Mouse (Mus musculus): ENCODE data around the gene Cfap157. TPM values are rescaled to one million over a fixed set of nuclear protein-coding genes. Genes with fewer than 3 reads are reported as not detected.

Cfap157 gene
- total RNA-seq (2021) = not detected in 2 replicates
- long read RNA-seq, experiment 1 = 0 reads
- long read RNA-seq, experiment 2 = 0 reads

GRCm38 (mm10) chr2:32784048-32784681 is at the start of gene Cfap157:
Cfap157 (minus strand) TSS chr2:32784428.
- DNase-seq = no peak

- DNase-seq = no peak
Observed at GRCm38 (mm10) chr2:32828979-32829676, 44.9 kb upstream of the Cfap157 start.

GRCm38 (mm10) chr2:32825796-32826195 is 41.6 kb upstream of the Cfap157 start:
- DNase-seq = no peak

- DNase-seq = no peak
Observed at GRCm38 (mm10) chr2:32824778-32825177, 40.5 kb upstream of the Cfap157 start.

- no peak for DNase-seq
Observed at GRCm38 (mm10) chr2:32824181-32824580, 40.0 kb upstream of the Cfap157 start.

- no peak for DNase-seq
Observed at GRCm38 (mm10) chr2:32823579-32824154, 39.4 kb upstream of the Cfap157 start.

- DNase-seq = peak; percentile 16
Observed at GRCm38 (mm10) chr2:32823153-32823552, 38.9 kb upstream of the Cfap157 start.

- no peak for DNase-seq
Observed at GRCm38 (mm10) chr2:32822643-32823042, 38.4 kb upstream of the Cfap157 start.

GRCm38 (mm10) chr2:32821041-32821802 is 37.0 kb upstream of the Cfap157 start:
- DNase-seq = peak; percentile 57

GRCm38 (mm10) chr2:32818208-32818607 is 34.0 kb upstream of the Cfap157 start:
- no peak for DNase-seq

GRCm38 (mm10) chr2:32817589-32817988 is 33.4 kb upstream of the Cfap157 start:
- DNase-seq = no peak

GRCm38 (mm10) chr2:32816946-32817581 is 32.8 kb upstream of the Cfap157 start:
- no peak for DNase-seq

GRCm38 (mm10) chr2:32816497-32816896 is 32.3 kb upstream of the Cfap157 start:
- no peak for DNase-seq

- DNase-seq = no peak
Observed at GRCm38 (mm10) chr2:32811959-32812358, 27.7 kb upstream of the Cfap157 start.

- no peak for DNase-seq
Observed at GRCm38 (mm10) chr2:32808816-32809566, 24.8 kb upstream of the Cfap157 start.

- DNase-seq = no peak
Observed at GRCm38 (mm10) chr2:32798251-32798962, 14.2 kb upstream of the Cfap157 start.

GRCm38 (mm10) chr2:32795748-32796418 is 11.7 kb upstream of the Cfap157 start:
- no peak for DNase-seq

- no peak for DNase-seq
Observed at GRCm38 (mm10) chr2:32791297-32791696, 7.1 kb upstream of the Cfap157 start.

- DNase-seq = no peak
Observed at GRCm38 (mm10) chr2:32788581-32788980, 4.4 kb upstream of the Cfap157 start.

GRCm38 (mm10) chr2:32787176-32787575 is 2.9 kb upstream of the Cfap157 start:
- no peak for DNase-seq

Measured in adrenal gland, postnatal 14 days (tissue).